ENCODE assay signal across 15 mouse cellular contexts in the genomic region with DNA sequence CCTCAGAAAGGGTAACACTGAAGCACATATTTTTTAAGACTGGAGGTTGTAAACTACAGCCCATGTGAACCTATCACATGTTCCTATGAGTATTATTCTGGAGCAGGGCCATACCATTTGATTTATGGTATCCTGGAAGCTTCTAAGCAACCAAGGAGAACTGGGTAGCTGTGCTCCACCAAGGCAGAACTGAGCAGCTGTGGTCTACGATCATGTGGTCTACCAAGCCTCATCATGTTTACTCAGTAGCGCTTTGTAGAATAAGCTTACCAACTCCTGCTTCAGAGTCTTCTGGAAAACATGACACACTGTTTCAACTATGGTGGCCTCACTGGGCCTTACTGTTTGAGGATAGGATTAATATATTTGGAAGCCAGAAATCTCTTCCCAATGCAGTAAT. TPM values are rescaled to one million over a fixed set of nuclear protein-coding genes. Genes with fewer than 3 reads are reported as not detected.
DNase-seq lines count a peak whose midpoint lies in the region; ATAC-seq and TF ChIP-seq lines count a peak whose summit lies in the region.
"Had no signal": no experiment of that assay in that cellular context is flagged by ENCODE, and none has a peak within 500 bp of the region (broad histone marks: within the 10 kb centered on the region; RNA-seq: fewer than 3 reads in every experiment).

No protein-coding gene starts in this region.

- intact Hi-C loops in heart, postnatal 10 days (cut with DNase I): no loop called here

- peaks cover 27% of the 10 kb centered on the region for H3K36me3 ChIP-seq in kidney, embryonic 14.5 days (ENCODE audit: control insufficient read depth, insufficient read depth, low read length)
- H3K36me3 ChIP-seq in ES-Bruce4 (ENCODE audit: control insufficient read depth, insufficient read depth, low read length, poor library complexity, severe bottlenecking) (peaks cover 38% of the 10 kb centered on the region), macrophage (ENCODE audit: inconsistent target) (no peaks in the 10 kb centered on the region)

- TF ChIP-seq EP300 in ES-Bruce4 (IDR thresholded peaks at IDR 0.05; ENCODE audit: insufficient read depth, low read depth, low read length): no peak

- H3K4me3 ChIP-seq in kidney, embryonic 14.5 days (ENCODE audit: low read length): no peak overlapping the region
- H3K4me3 ChIP-seq in ES-Bruce4 (ENCODE audit: low read depth, low read length) (no peak overlapping the region), macrophage (ENCODE audit: inconsistent target) (no peak overlapping the region)
- H3K4me3 ChIP-seq: midbrain, embryonic 12.5 days had no signal

- 61% methylated on average over 2 of the region's 2 CpGs for WGBS in kidney, embryonic 14.5 days
- WGBS in macrophage (ENCODE audit: missing documents): 0% methylated on average over 2 of the region's 2 CpGs

- no peak for DNase-seq in kidney, postnatal 4 days
- peak; percentile 10 to 12 for DNase-seq in B cell, adult 2 months
- no peak for DNase-seq in liver
- DNase-seq in ovary, adult 18-20 months (ENCODE audit: low spot score): no peak
- DNase-seq in heart, postnatal 10 days: no peak
- DNase-seq: adrenal gland, postnatal 10 days; cerebellum, adult 9-11 months; spleen, adult 18-20 months; thymus, adult 2 months had no signal

- H3K9ac ChIP-seq in kidney, embryonic 14.5 days (ENCODE audit: low read depth, low read length): no peak overlapping the region
- H3K9ac ChIP-seq in ES-Bruce4 (ENCODE audit: low read depth, poor library complexity, severe bottlenecking): 0 out of 2 replicates have a peak overlapping the region, but pooled peaks have one; percentile 23
- H3K9ac ChIP-seq: midbrain, embryonic 12.5 days had no signal

- no peak overlapping the region for H3K4me2 ChIP-seq in kidney, embryonic 14.5 days (replicated peaks; ENCODE audit: low read depth, low read length)
- H3K4me2 ChIP-seq: liver, embryonic 11.5 days; midbrain, embryonic 12.5 days had no signal

- H3K4me1 ChIP-seq in kidney, embryonic 14.5 days (ENCODE audit: control insufficient read depth, insufficient read depth, low read length): peaks cover 10% of the 10 kb centered on the region
- H3K4me1 ChIP-seq in ES-Bruce4 (ENCODE audit: control insufficient read depth, insufficient read depth, low read length): peaks cover 22% of the 10 kb centered on the region
- H3K4me1 ChIP-seq: midbrain, embryonic 12.5 days had no signal

- no peak for TF ChIP-seq POLR2A in ES-Bruce4 (IDR thresholded peaks at IDR 0.05; ENCODE audit: insufficient read depth, low read length)

- no peaks in the 10 kb centered on the region for H3K79me2 ChIP-seq in macrophage (ENCODE audit: inconsistent target)

- no peaks in the 10 kb centered on the region for H3K27me3 ChIP-seq in kidney, embryonic 14.5 days (ENCODE audit: control insufficient read depth, insufficient read depth, low read length)
- H3K27me3 ChIP-seq in ES-Bruce4 (ENCODE audit: control insufficient read depth, insufficient read depth, low read length, poor library complexity, severe bottlenecking): no peaks in the 10 kb centered on the region
- H3K27me3 ChIP-seq: midbrain, embryonic 12.5 days had no signal

- no peaks in the 10 kb centered on the region for H3K9me3 ChIP-seq in kidney, embryonic 14.5 days (ENCODE audit: control insufficient read depth, low read length)
- peaks cover 17% of the 10 kb centered on the region for H3K9me3 ChIP-seq in ES-Bruce4 (replicated peaks; ENCODE audit: control insufficient read depth, insufficient read depth, low read length, poor library complexity, severe bottlenecking)
- H3K9me3 ChIP-seq: midbrain, embryonic 12.5 days had no signal

- ATAC-seq in kidney, embryonic 14.5 days (ENCODE audit: low FRiP score, low TSS enrichment): peak; percentile 30; the same call in 1 of the 2 replicates

- TF ChIP-seq CTCF in ES-Bruce4 (IDR thresholded peaks at IDR 0.05; ENCODE audit: low read depth, low read length): no peak

- H3K27ac ChIP-seq in kidney, embryonic 14.5 days (ENCODE audit: low read depth, low read length): no peak overlapping the region
- H3K27ac ChIP-seq in ES-Bruce4 (ENCODE audit: insufficient read depth, low read length): no peak overlapping the region
- peak overlapping the region; percentile 28 for H3K27ac ChIP-seq in macrophage
- H3K27ac ChIP-seq: midbrain, embryonic 12.5 days had no signal

RNA-seq across cellular contexts. Expression of a gene that starts 49.8 kb away (rescaled TPM):
- 0.13 and 0.22 TPM in 2 replicates for polyA plus RNA-seq in kidney, embryonic 14.5 days (2014; fragmentation: Nextera tagmentation; extraction: Ambion mirVana)
- 3.6 and 4.1 TPM in 2 replicates for polyA plus RNA-seq in ES-Bruce4 (2011; ENCODE audit: insufficient read depth, insufficient read length, low read depth, missing spikeins)
- total RNA-seq in macrophage (2018; cell fraction: chromatin; rRNA removed): not detected
- under 1 TPM in 5 of 26 experiments, not detected in 21; 0.03 to 0.09 (median 0.04) TPM for total RNA-seq in macrophage (2018; cell fraction: cytosol; rRNA removed)
- not detected for total RNA-seq in macrophage (2018; cell fraction: nucleus; rRNA removed)
- polyA plus RNA-seq in macrophage (2018): not detected in 3 replicates
- total RNA-seq in heart, postnatal 10 days (2021): under 1 TPM; 0.55 to 0.89 TPM
- polyA plus RNA-seq: neural tube, embryonic 14.5 days had no signal

Comparison
In these comparisons a context has a peak if more than half of its experiments do, and no peak if none do; other contexts are left out.
1. DNase-seq: peak in B cell, adult 2 months (2 of 2); none in kidney, postnatal 4 days (0 of 2), liver (single experiment), ovary, adult 18-20 months (single experiment) and heart, postnatal 10 days (0 of 2).